Comparison of ENCODE assay signal across 9 mouse cellular contexts in genomic region chr10:12690601-12691000, GRCm38 (mm10).
DNase-seq lines count a peak whose midpoint lies in the region; ATAC-seq lines count a peak whose summit lies in the region.
"Had no signal": no experiment of that assay in that cellular context is flagged by ENCODE, and none has a peak within 500 bp of the region (broad histone marks: within the 10 kb centered on the region; RNA-seq: fewer than 3 reads in every experiment).

No protein-coding gene starts in this region.

- H3K4me2 ChIP-seq in hindbrain, embryonic 13.5 days: no peak overlapping the region
- H3K4me2 ChIP-seq in forebrain, embryonic 16.5 days (ENCODE audit: low read length): no peak overlapping the region
- no peak overlapping the region for H3K4me2 ChIP-seq in midbrain, embryonic 15.5 days

- H3K9ac ChIP-seq in hindbrain, embryonic 13.5 days: no peak overlapping the region
- H3K9ac ChIP-seq in forebrain, embryonic 16.5 days (replicated peaks; ENCODE audit: low read depth, low read length): no peak overlapping the region
- H3K9ac ChIP-seq in midbrain, embryonic 15.5 days: no peak overlapping the region

- no peaks in the 10 kb centered on the region for H3K27me3 ChIP-seq in hindbrain, embryonic 10.5 days (ENCODE audit: insufficient read depth, poor library complexity, severe bottlenecking)
- H3K27me3 ChIP-seq in hindbrain, embryonic 13.5 days: no peaks in the 10 kb centered on the region
- no peaks in the 10 kb centered on the region for H3K27me3 ChIP-seq in forebrain, embryonic 16.5 days (replicated peaks; ENCODE audit: control insufficient read depth, insufficient read depth, low read length)
- H3K27me3 ChIP-seq in midbrain, embryonic 15.5 days (replicated peaks): no peaks in the 10 kb centered on the region
- H3K27me3 ChIP-seq: megakaryocyte, embryonic 14.5 days had no signal

- H3K36me3 ChIP-seq in hindbrain, embryonic 10.5 days: peaks cover 23% of the 10 kb centered on the region
- H3K36me3 ChIP-seq in hindbrain, embryonic 13.5 days: no peaks in the 10 kb centered on the region
- H3K36me3 ChIP-seq in forebrain, embryonic 16.5 days (ENCODE audit: control insufficient read depth, insufficient read depth): no peaks in the 10 kb centered on the region
- H3K36me3 ChIP-seq in midbrain, embryonic 15.5 days (replicated peaks): no peaks in the 10 kb centered on the region

- H3K4me3 ChIP-seq in hindbrain, embryonic 10.5 days: no peak overlapping the region
- no peak overlapping the region for H3K4me3 ChIP-seq in hindbrain, embryonic 13.5 days
- H3K4me3 ChIP-seq in forebrain, embryonic 16.5 days (replicated peaks; ENCODE audit: low read length): no peak overlapping the region
- no peak overlapping the region for H3K4me3 ChIP-seq in midbrain, embryonic 15.5 days
- H3K4me3 ChIP-seq: megakaryocyte, embryonic 14.5 days had no signal

- H3K9me3 ChIP-seq in hindbrain, embryonic 10.5 days: no peaks in the 10 kb centered on the region
- no peaks in the 10 kb centered on the region for H3K9me3 ChIP-seq in hindbrain, embryonic 13.5 days
- H3K9me3 ChIP-seq in forebrain, embryonic 16.5 days (ENCODE audit: control insufficient read depth, low read length): no peaks in the 10 kb centered on the region
- no peaks in the 10 kb centered on the region for H3K9me3 ChIP-seq in midbrain, embryonic 15.5 days
- H3K9me3 ChIP-seq: megakaryocyte, embryonic 14.5 days had no signal

- WGBS in hindbrain, embryonic 10.5 days: 24% methylated on average over 5 of the region's 5 CpGs
- 21% methylated on average over 5 of the region's 5 CpGs for WGBS in hindbrain, embryonic 13.5 days
- WGBS in forebrain, embryonic 16.5 days: 19% methylated on average over 5 of the region's 5 CpGs
- WGBS in midbrain, embryonic 15.5 days: 22% methylated on average over 5 of the region's 5 CpGs

- DNase-seq in hindbrain, embryonic 10.5 days (ENCODE audit: low spot score): peak; percentile 65
- peak; percentile 81 for DNase-seq in cerebellum, adult 11 months
- DNase-seq in induced T-regulatory cell, adult 2 months (ENCODE audit: low read depth): peak; percentile 59
- DNase-seq in left cerebral cortex, adult 8-10 months (ENCODE audit: low spot score in 2 of 2): peak; percentile 19 to 28
- DNase-seq in spleen, postnatal 4 days (ENCODE audit: low spot score in 2 of 2): peak; percentile 40 to 79

- no peak overlapping the region for H3K27ac ChIP-seq in hindbrain, embryonic 10.5 days
- H3K27ac ChIP-seq in hindbrain, embryonic 13.5 days: no peak overlapping the region
- H3K27ac ChIP-seq in forebrain, embryonic 16.5 days (ENCODE audit: low read length): no peak overlapping the region
- no peak overlapping the region for H3K27ac ChIP-seq in midbrain, embryonic 15.5 days

- no peaks in the 10 kb centered on the region for H3K4me1 ChIP-seq in hindbrain, embryonic 10.5 days (replicated peaks)
- no peaks in the 10 kb centered on the region for H3K4me1 ChIP-seq in hindbrain, embryonic 13.5 days (replicated peaks)
- no peaks in the 10 kb centered on the region for H3K4me1 ChIP-seq in forebrain, embryonic 16.5 days (replicated peaks; ENCODE audit: control insufficient read depth, insufficient read depth, low read length)
- no peaks in the 10 kb centered on the region for H3K4me1 ChIP-seq in midbrain, embryonic 15.5 days

- ATAC-seq in hindbrain, embryonic 13.5 days (ENCODE audit: low FRiP score): no peak
- ATAC-seq in forebrain, embryonic 16.5 days: peak; percentile 62; the same call in 1 of the 2 replicates
- peak; percentile 82 for ATAC-seq in midbrain, embryonic 15.5 days (replicated peaks)

Comparison
In these comparisons a context has a peak if more than half of its experiments do, and no peak if none do; other contexts are left out.
1. DNase-seq: peak in every context shown above with its lines; median percentile 81 in cerebellum, adult 11 months; 65 in hindbrain, embryonic 10.5 days; 60 in spleen, postnatal 4 days; 59 in induced T-regulatory cell, adult 2 months; 24 in left cerebral cortex, adult 8-10 months.